Mouse (Mus musculus) small intestine, adult 2 months (tissue): ENCODE results near the gene Abhd14a.

ENCODE experiments used
- CTCF ChIP-seq: fragments of 200-500 bp; IDR thresholded peaks from 2 replicates; pipeline ENCODE4 v1.5.1; 2012; ENCODE audit warnings: low read depth, mild to moderate bottlenecking, control low read depth, inconsistent platforms, low read length, moderate library complexity, mixed read lengths; ENCODE audit not compliant: insufficient replicate concordance, insufficient read length; ENCODE audit errors: extremely low read depth
- POLR2A ChIP-seq: fragments of 200-500 bp; IDR thresholded peaks from 2 replicates; pipeline ENCODE4 v1.6.1; 2012; ENCODE audit warnings: low read depth, mild to moderate bottlenecking, control low read depth, inconsistent platforms, low read length, moderate library complexity

DNA sequence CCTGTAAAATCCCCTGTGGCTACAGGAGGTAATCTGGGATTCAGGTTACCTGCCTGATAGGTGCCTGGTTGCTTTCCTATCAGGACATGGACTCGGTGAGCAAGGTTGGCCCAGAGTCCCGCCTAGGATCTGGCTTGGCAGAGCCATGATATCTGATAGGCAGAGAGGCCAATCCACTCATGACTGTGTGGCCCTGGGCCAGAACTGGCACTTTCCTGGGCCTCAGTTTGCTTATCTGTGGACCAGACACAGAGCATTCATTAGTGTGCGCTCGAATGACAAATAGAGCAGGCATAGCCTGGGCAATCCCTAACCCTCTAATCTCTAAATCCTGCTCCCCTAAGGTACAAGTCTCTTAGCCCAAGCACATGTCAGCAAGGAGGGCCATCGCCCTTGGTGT lies 45.3 kb downstream of the Abhd14a start:
- TF ChIP-seq POLR2A (no peak), CTCF (no peak)
